Mouse (Mus musculus) hindbrain, postnatal 0 days (tissue): ENCODE measurements at regions not wholly inside any gene's neighbourhood (a gene's known extent, or its start where the extent isn't known, plus 50 kb on each side); places are given as distances from the start of the nearest gene placed in this dataset.

ENCODE experiments used
- ATAC-seq: fragments of 200-750 bp; cut with Nextera tagmentation; 2 replicates; pipeline ENCODE4 v1.8.0; 2017; ENCODE audit warnings: mild to moderate bottlenecking, moderate TSS enrichment, moderate library complexity
- DNase-seq: peaks from one replicate; pipeline ENCODE4 v3.0.0-alpha.2; 2015; ENCODE audit warnings: low spot score
- H3K27ac ChIP-seq: fragments of 300-500 bp; sonication (generic); 2 replicates; pipeline ENCODE4 v1.5.1; 2014; ENCODE audit warnings: mild to moderate bottlenecking
- H3K27me3 ChIP-seq: fragments of 300-500 bp; sonication (generic); 2 replicates; pipeline ENCODE4 v1.6.1; 2014; ENCODE audit warnings: low read length, mixed read lengths; ENCODE audit not compliant: insufficient read depth
- H3K36me3 ChIP-seq: fragments of 300-500 bp; sonication (generic); 2 replicates; pipeline ENCODE4 v1.6.1; 2014; ENCODE audit warnings: low read length, mixed read lengths; ENCODE audit not compliant: insufficient read depth
- H3K4me1 ChIP-seq: fragments of 300-500 bp; sonication (generic); 2 replicates; pipeline ENCODE4 v1.6.1; 2014; ENCODE audit warnings: antibody characterized with exemption, low read length, mixed read lengths; ENCODE audit not compliant: insufficient read depth
- H3K4me2 ChIP-seq: fragments of 300-500 bp; sonication (generic); 2 replicates; pipeline ENCODE4 v1.6.1; 2014; ENCODE audit warnings: low read depth, mild to moderate bottlenecking, low read length, moderate library complexity, mixed read lengths
- H3K4me3 ChIP-seq: fragments of 300-500 bp; sonication (generic); 2 replicates; pipeline ENCODE4 v1.5.1; 2014; ENCODE audit warnings: low read length
- H3K9ac ChIP-seq: fragments of 300-500 bp; sonication (generic); replicated peaks from 2 replicates; pipeline ENCODE4 v1.6.1; 2014; ENCODE audit warnings: mild to moderate bottlenecking, low read length, moderate library complexity, mixed read lengths
- H3K9me3 ChIP-seq: fragments of 300-500 bp; sonication (generic); 2 replicates; pipeline ENCODE4 v1.6.1; 2016; ENCODE audit warnings: low read length, mixed read lengths
- CTCF ChIP-seq: IDR thresholded peaks from 2 replicates; pipeline ENCODE4 v1.5.1; 2016; ENCODE audit warnings: antibody characterized with exemption, control low read depth, low read depth
- WGBS: fragments of 180-500 bp; shearing (Covaris S2); extraction: QIAGEN DNeasy Blood & Tissue Kit; methylation state at CpG from one replicate; pipeline ENCODE4 v1.1.7; 2014; 5-methylcytosine and 5-hydroxymethylcytosine counted together

- DNase-seq = no peak
Measured at GRCm38 (mm10) chr14:120847006-120847405, 64.0 kb upstream of the Ipo5 start.

GRCm38 (mm10) chr14:120848083-120848951 is 62.7 kb upstream of the Ipo5 start:
- TF ChIP-seq CTCF = no peak
- ATAC-seq = 0 out of 2 replicates have a peak, but pooled peaks have one; percentile 32
- Histone ChIP-seq H3K4me3 (no peak overlapping the region), H3K9me3 (no peaks in the 10 kb centered on the region), H3K27ac (no peak overlapping the region), H3K36me3 (no peaks in the 10 kb centered on the region), H3K9ac (no peak overlapping the region), H3K27me3 (no peaks in the 10 kb centered on the region), H3K4me2 (no peak overlapping the region), H3K4me1 (no peaks in the 10 kb centered on the region)
- DNase-seq = no peak
- WGBS = 53% methylated on average over 11 of the region's 11 CpGs

More at GRCm38 (mm10) chr14:120847006-120847405, 64.0 kb upstream of the Ipo5 start:
- Histone ChIP-seq H3K27me3 (no peaks in the 10 kb centered on the region), H3K4me2 (no peak overlapping the region), H3K36me3 (no peaks in the 10 kb centered on the region), H3K9ac (no peak overlapping the region), H3K27ac (no peak overlapping the region), H3K4me1 (no peaks in the 10 kb centered on the region), H3K9me3 (no peaks in the 10 kb centered on the region), H3K4me3 (no peak overlapping the region)
- ATAC-seq = peak; percentile 42; the same call in 1 of the 2 replicates
- peak; percentile 6; the same call in 1 of the 2 replicates for TF ChIP-seq CTCF
- WGBS = 59% methylated on average over 5 of the region's 5 CpGs

GRCm38 (mm10) chr14:120849159-120849558 is 61.9 kb upstream of the Ipo5 start:
- 0 out of 2 replicates have a peak, but pooled peaks have one; percentile 10 for ATAC-seq

GRCm38 (mm10) chr14:120853643-120854042 is 57.4 kb upstream of the Ipo5 start:
- Histone ChIP-seq H3K9ac (no peak overlapping the region), H3K4me1 (no peaks in the 10 kb centered on the region), H3K4me2 (no peak overlapping the region), H3K36me3 (no peaks in the 10 kb centered on the region), H3K4me3 (no peak overlapping the region), H3K27ac (no peak overlapping the region), H3K27me3 (no peaks in the 10 kb centered on the region), H3K9me3 (no peaks in the 10 kb centered on the region)
- no peak for TF ChIP-seq CTCF
- ATAC-seq = no peak
- DNase-seq = no peak
- WGBS = 86% methylated on average over 5 of the region's 5 CpGs

More at GRCm38 (mm10) chr14:120849159-120849558, 61.9 kb upstream of the Ipo5 start:
- Histone ChIP-seq H3K27ac (no peak overlapping the region), H3K9me3 (no peaks in the 10 kb centered on the region), H3K4me1 (no peaks in the 10 kb centered on the region), H3K36me3 (no peaks in the 10 kb centered on the region), H3K9ac (no peak overlapping the region), H3K27me3 (no peaks in the 10 kb centered on the region), H3K4me2 (no peak overlapping the region), H3K4me3 (no peak overlapping the region)
- TF ChIP-seq CTCF = no peak
- 72% methylated on average over 10 of the region's 10 CpGs for WGBS
- DNase-seq = no peak

- 44% methylated on average over 7 of the region's 7 CpGs for WGBS
- H3K4me2 ChIP-seq = no peak overlapping the region
- DNase-seq (no peak), ATAC-seq (no peak)
- H3K4me3 ChIP-seq = no peak overlapping the region
- no peaks in the 10 kb centered on the region for H3K27me3 ChIP-seq
- no peak overlapping the region for H3K9ac ChIP-seq
- no peak overlapping the region for H3K27ac ChIP-seq
- H3K4me1 ChIP-seq = no peaks in the 10 kb centered on the region
- no peak for TF ChIP-seq CTCF
- no peaks in the 10 kb centered on the region for H3K9me3 ChIP-seq
- no peaks in the 10 kb centered on the region for H3K36me3 ChIP-seq
Measured at GRCm38 (mm10) chr14:120854559-120854958, 56.5 kb upstream of the Ipo5 start.

- Histone ChIP-seq H3K9me3 (no peaks in the 10 kb centered on the region), H3K4me1 (no peaks in the 10 kb centered on the region), H3K27ac (no peak overlapping the region), H3K36me3 (no peaks in the 10 kb centered on the region), H3K9ac (no peak overlapping the region), H3K27me3 (no peaks in the 10 kb centered on the region), H3K4me2 (no peak overlapping the region), H3K4me3 (no peak overlapping the region)
- DNase-seq = peak; percentile 23
- no peak for TF ChIP-seq CTCF
- 86% methylated on average over 13 of the region's 13 CpGs for WGBS
- ATAC-seq = 0 out of 2 replicates have a peak, but pooled peaks have one; percentile 38
Measured at GRCm38 (mm10) chr14:120855181-120855580, 55.8 kb upstream of the Ipo5 start.
